Mouse (Mus musculus) heart, embryonic 14.5 days (tissue): ENCODE data around the gene Pmm2. TPM values are rescaled to one million over a fixed set of nuclear protein-coding genes. Genes with fewer than 3 reads are reported as not detected.

Experiments
- ATAC-seq: fragments of 200-750 bp; cut with Nextera tagmentation; 2 replicates; pipeline ENCODE4 v1.8.0; 2017; ENCODE audit warnings: low read depth, moderate TSS enrichment; ENCODE audit not compliant: insufficient number of reproducible peaks, insufficient read depth, low FRiP score
- H3K27ac ChIP-seq, 2 experiments: fragments of 200-500 bp in 1 of 2; fragments of 300-500 bp in 1 of 2; sonication (generic) in 1 of 2; replicated peaks in 1 of 2; 2 replicates each; pipeline ENCODE4 v1.5.1; 2012 to 2014; ENCODE audit warnings: low read depth in 2 of 2, low read length in 2 of 2, control low read depth in 1 of 2, mild to moderate bottlenecking in 1 of 2, mixed read lengths in 1 of 2; ENCODE audit not compliant: control insufficient read depth in 1 of 2, insufficient read depth in 1 of 2
- H3K27me3 ChIP-seq: fragments of 300-500 bp; sonication (generic); 2 replicates; pipeline ENCODE4 v1.6.1; 2014; ENCODE audit warnings: mild to moderate bottlenecking, low read length, control low read depth; ENCODE audit not compliant: control insufficient read depth, insufficient read depth
- H3K36me3 ChIP-seq: fragments of 300-500 bp; sonication (generic); 2 replicates; pipeline ENCODE4 v1.6.1; 2014; ENCODE audit warnings: mild to moderate bottlenecking, control low read depth, low read length, mixed read lengths; ENCODE audit not compliant: control insufficient read depth, insufficient read depth
- H3K4me1 ChIP-seq, 2 experiments: fragments of 200-500 bp in 1 of 2; fragments of 300-500 bp in 1 of 2; sonication (generic) in 1 of 2; 2 replicates each; pipeline ENCODE4 v1.6.1; 2012 to 2014; ENCODE audit warnings: low read length in 2 of 2, control low read depth in 1 of 2, mixed read lengths in 1 of 2; ENCODE audit not compliant: control insufficient read depth in 2 of 2, insufficient read depth in 2 of 2
- H3K4me2 ChIP-seq: fragments of 300-500 bp; sonication (generic); 2 replicates; pipeline ENCODE4 v1.6.1; 2014; ENCODE audit warnings: mild to moderate bottlenecking, low read length
- H3K4me3 ChIP-seq, 2 experiments: fragments of 200-500 bp in 1 of 2; fragments of 300-500 bp in 1 of 2; sonication (generic) in 1 of 2; 2 replicates each; pipeline ENCODE4 v1.5.1; 2012 to 2014; ENCODE audit warnings: low read length in 2 of 2, mild to moderate bottlenecking in 2 of 2, control low read depth in 1 of 2, low read depth in 1 of 2, moderate library complexity in 1 of 2; ENCODE audit not compliant: control insufficient read depth in 1 of 2, insufficient read depth in 1 of 2
- H3K9ac ChIP-seq: fragments of 300-500 bp; sonication (generic); 2 replicates; pipeline ENCODE4 v1.6.1; 2014; ENCODE audit warnings: mild to moderate bottlenecking, low read length
- H3K9me3 ChIP-seq: fragments of 300-500 bp; sonication (generic); 2 replicates; pipeline ENCODE4 v1.6.1; 2016; ENCODE audit warnings: low read length, control low read depth; ENCODE audit not compliant: control insufficient read depth
- WGBS: fragments of 180-500 bp; shearing (Covaris S2); extraction: QIAGEN DNeasy Blood & Tissue Kit; methylation state at CpG from one replicate; pipeline ENCODE4 v1.1.7; 2014; 5-methylcytosine and 5-hydroxymethylcytosine counted together
- polyA plus RNA-seq: library from polyadenylated mRNA; unstranded; fragments of >200 nt; fragmentation: Nextera tagmentation; extraction: Ambion mirVana; gene quantifications from 2 replicates; pipeline ENCODE4 v1.2.1, GENCODE M21; 2014

Gene Pmm2
- 38.2 and 38.7 TPM in 2 replicates for polyA plus RNA-seq

GRCm38 (mm10) chr16:8637217-8638051, at the start of gene Pmm2, which contains the start of gene Tmem186:
TSS of gene Pmm2 (plus strand) at chr16:8637674.
TSS of gene Tmem186 (minus strand) at chr16:8637712.
- no peaks in the 10 kb centered on the region for H3K9me3 ChIP-seq
- H3K9ac ChIP-seq: peak within 1 kb of the TSS; percentile 84
- no peaks in the 10 kb centered on the region for H3K27me3 ChIP-seq
- H3K4me2 ChIP-seq: peak within 1 kb of the TSS; percentile 82
- peaks cover 36% of the 10 kb centered on the region for H3K36me3 ChIP-seq
- H3K4me1 ChIP-seq: peaks cover 10 to 24% of the 10 kb centered on the region in 2 experiments
- peak within 1 kb of the TSS; percentile 86 to 90 for H3K27ac ChIP-seq
- H3K4me3 ChIP-seq: peak within 1 kb of the TSS; percentile 69 to 83
- WGBS: under 1% methylated on average over 59 of the region's 59 CpGs
- ATAC-seq: peak; percentile 84

GRCm38 (mm10) chr16:8595411-8595810, 42.1 kb upstream of the Pmm2 start:
- Histone ChIP-seq H3K9me3 (no peaks in the 10 kb centered on the region), H3K4me1 (no peaks in the 10 kb centered on the region), H3K4me2 (no peak overlapping the region), H3K36me3 (0 out of 2 replicates have a peak, but pooled peaks cover 6% of the 10 kb centered on the region), H3K27ac (no peak overlapping the region), H3K27me3 (no peaks in the 10 kb centered on the region), H3K9ac (no peak overlapping the region), H3K4me3 (no peak overlapping the region)
- 48% methylated on average over 4 of the region's 4 CpGs for WGBS
- ATAC-seq: no peak

GRCm38 (mm10) chr16:8596336-8596735, 41.1 kb upstream of the Pmm2 start:
- Histone ChIP-seq H3K36me3 (0 out of 2 replicates have a peak, but pooled peaks cover 6% of the 10 kb centered on the region), H3K27ac (no peak overlapping the region), H3K4me3 (no peak overlapping the region), H3K9me3 (no peaks in the 10 kb centered on the region), H3K9ac (no peak overlapping the region), H3K4me2 (no peak overlapping the region), H3K4me1 (no peaks in the 10 kb centered on the region), H3K27me3 (no peaks in the 10 kb centered on the region)
- no peak for ATAC-seq
- WGBS: 77% methylated on average over 4 of the region's 4 CpGs

- H3K27ac ChIP-seq: no peak overlapping the region
- no peak overlapping the region for H3K4me3 ChIP-seq
- no peak overlapping the region for H3K9ac ChIP-seq
- H3K36me3 ChIP-seq: 0 out of 2 replicates have a peak, but pooled peaks cover 9% of the 10 kb centered on the region
- no peak for ATAC-seq
- no peak overlapping the region for H3K4me2 ChIP-seq
- no peaks in the 10 kb centered on the region for H3K27me3 ChIP-seq
- H3K9me3 ChIP-seq: no peaks in the 10 kb centered on the region
- no peaks in the 10 kb centered on the region for H3K4me1 ChIP-seq
- WGBS: 87% methylated on average over 5 of the region's 5 CpGs
Observed at GRCm38 (mm10) chr16:8597516-8597915, 40.0 kb upstream of the Pmm2 start.

GRCm38 (mm10) chr16:8603789-8604188, 33.7 kb upstream of the Pmm2 start:
- no peaks in the 10 kb centered on the region for H3K4me1 ChIP-seq
- no peaks in the 10 kb centered on the region for H3K27me3 ChIP-seq
- ATAC-seq: no peak
- no peak overlapping the region for H3K4me2 ChIP-seq
- no peak overlapping the region for H3K27ac ChIP-seq
- no peak overlapping the region for H3K9ac ChIP-seq
- WGBS: 58% methylated on average over 3 of the region's 3 CpGs
- H3K36me3 ChIP-seq: peaks cover 9% of the 10 kb centered on the region; the same call in 1 of the 2 replicates
- H3K9me3 ChIP-seq: no peaks in the 10 kb centered on the region
- H3K4me3 ChIP-seq: no peak overlapping the region

- H3K9ac ChIP-seq: no peak overlapping the region
- H3K4me2 ChIP-seq: no peak overlapping the region
- H3K27me3 ChIP-seq: no peaks in the 10 kb centered on the region
- peaks cover 13% of the 10 kb centered on the region; the same call in 1 of the 2 replicates for H3K36me3 ChIP-seq
- H3K9me3 ChIP-seq: no peaks in the 10 kb centered on the region
- WGBS: 67% methylated on average over 3 of the region's 3 CpGs
- H3K27ac ChIP-seq: no peak overlapping the region
- H3K4me3 ChIP-seq: no peak overlapping the region
- ATAC-seq: no peak
- no peaks in the 10 kb centered on the region for H3K4me1 ChIP-seq
Observed at GRCm38 (mm10) chr16:8610397-8610796, 27.1 kb upstream of the Pmm2 start.

GRCm38 (mm10) chr16:8612214-8613005, 25.1 kb upstream of the Pmm2 start:
- Histone ChIP-seq H3K27me3 (no peaks in the 10 kb centered on the region), H3K4me3 (no peak overlapping the region), H3K9ac (no peak overlapping the region), H3K4me1 (no peaks in the 10 kb centered on the region), H3K36me3 (peaks cover 11% of the 10 kb centered on the region), H3K4me2 (no peak overlapping the region), H3K9me3 (no peaks in the 10 kb centered on the region), H3K27ac (no peak overlapping the region)
- WGBS: 74% methylated on average over 8 of the region's 8 CpGs
- ATAC-seq: no peak
